Mouse (Mus musculus): ENCODE data around the gene Atp1a4.
"Not testable (repeated sequence)": the region's sequence is repeated elsewhere in the genome, so short reads cannot be mapped to it uniquely, and the experiment has no call there.

Atp1a4 gene

DNA sequence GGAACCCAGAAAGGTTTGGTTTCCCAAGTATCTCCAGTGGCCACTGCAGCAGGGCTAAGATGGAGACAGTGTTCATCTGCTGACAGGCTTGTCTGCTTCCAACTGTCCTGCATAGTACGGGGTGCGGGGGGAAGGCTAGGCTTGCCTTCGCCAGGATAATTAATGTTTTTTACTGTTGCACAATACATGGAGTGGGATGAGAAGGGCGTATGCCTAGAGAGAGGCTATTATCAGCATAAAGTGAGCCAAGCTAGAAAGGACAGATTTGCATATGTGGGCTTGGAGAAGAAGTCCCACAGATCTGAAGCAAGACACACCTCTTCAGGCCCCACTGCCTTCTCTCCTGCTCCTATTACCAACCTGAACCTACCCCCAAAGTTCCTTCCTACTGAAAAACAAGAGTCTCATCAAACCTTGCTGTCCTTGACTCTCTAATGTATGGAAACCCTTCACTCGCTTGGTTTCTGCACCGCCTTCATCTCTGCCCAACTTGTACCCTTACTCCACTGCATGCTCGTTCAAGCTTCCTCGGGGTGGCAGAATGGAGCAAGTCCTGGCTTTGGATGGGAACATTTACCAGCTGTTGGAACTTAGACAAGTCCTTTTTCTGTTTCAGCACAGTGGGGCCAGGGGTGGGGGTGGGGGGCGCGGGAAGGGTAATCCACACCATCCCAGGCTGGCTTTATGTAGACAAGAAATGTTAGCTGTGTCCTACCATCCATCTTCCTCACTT lies 23.5 kb upstream of the Atp1a4 start:
- no peak for DNase-seq

DNA sequence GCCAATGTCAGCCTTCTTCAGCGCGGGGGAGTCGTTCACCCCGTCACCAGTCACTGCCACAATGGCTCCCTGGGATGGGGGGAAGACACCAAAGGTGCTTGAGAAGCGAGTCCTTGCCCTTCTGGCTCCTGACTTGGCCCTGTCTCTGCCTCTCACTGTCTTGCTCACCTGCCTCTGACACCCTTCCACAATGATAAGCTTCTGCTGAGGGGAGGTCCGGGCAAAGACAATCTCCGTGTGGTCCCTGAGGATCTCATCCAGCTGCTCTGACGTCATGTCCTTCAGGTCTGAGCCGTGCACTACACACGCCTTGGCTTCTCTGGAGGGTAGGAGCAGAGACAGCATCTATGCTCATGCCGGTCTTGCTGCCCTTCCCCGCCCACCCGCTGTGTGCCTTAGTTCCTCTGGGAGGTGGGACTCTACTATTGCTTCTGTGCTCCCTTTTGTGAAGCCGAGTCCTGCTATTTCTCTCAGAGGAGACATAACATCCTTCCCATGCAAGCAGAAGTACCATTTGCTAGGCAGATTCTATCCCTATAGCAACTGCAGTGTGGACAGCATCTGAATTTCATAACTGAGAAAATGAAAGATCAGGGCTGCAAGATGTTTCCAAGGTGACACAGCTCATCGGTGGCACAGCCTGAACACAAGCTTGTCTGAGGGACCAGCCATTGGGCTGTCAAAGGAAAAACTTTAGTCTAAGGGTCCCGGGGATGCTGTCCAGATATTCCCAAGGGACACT lies 21.7 kb upstream of the Atp1a4 start:
- DNase-seq, result no peak

DNA sequence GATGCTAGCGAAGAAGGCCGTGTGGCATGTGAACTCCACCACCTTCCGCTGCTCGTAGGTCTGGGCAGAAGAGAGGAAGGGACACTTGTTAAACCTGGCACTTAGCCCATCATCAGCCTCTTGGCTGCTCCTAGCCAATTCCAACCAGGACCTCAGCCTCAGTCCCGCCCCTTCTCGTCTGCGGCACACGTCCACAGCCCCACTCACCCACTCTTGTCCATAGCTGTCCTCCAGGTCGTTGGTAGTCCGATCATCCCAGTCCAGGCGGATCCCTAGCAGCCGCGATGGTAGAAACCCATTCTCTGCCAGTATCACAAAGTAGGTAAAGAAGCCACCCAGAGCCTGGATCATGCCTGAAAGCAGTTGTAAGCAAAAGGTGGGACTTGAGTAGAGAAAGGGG lies 20.1 kb upstream of the Atp1a4 start:
- DNase-seq, result no peak

DNA sequence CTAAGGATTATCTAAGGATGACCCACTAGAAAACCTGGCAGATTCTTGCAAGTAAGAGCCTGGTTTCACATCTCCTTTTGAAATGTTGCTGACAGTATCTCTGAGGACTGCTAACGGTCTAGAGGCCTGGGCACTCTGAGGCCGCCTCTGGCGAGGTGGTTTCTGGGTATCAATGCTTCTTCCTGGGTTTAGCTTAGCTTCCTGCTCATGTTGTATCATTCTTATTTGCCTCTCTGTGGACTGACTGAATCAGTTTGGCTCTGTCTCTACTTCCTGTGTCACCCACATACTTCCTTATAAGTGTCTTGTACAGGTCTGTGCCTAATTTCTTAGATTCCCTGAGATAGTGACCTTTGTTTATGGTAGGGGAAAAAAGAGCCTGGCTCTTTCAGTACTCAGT lies 19.0 kb upstream of the Atp1a4 start:
- no peak for DNase-seq

DNA sequence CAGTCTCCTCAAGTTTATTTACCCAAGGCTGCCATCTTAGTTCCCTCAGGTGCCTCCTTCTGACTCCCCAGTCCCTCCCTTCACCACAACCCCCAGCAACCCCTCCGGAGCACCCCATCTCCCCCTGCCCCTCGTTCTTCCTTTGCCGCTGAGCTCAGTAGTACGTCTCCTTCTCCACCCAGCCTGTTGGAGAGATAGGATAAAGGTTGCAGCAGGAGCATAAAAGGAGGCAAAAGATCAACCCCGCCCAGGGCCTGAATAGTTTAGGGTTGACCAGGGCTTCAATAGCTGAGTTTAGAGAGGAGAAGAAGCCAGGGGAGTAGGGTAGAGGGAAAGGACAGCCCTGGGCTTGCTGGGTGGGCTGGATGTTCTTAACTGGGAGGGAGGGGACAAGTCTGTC lies 16.3 kb upstream of the Atp1a4 start:
- DNase-seq, result no peak

DNA sequence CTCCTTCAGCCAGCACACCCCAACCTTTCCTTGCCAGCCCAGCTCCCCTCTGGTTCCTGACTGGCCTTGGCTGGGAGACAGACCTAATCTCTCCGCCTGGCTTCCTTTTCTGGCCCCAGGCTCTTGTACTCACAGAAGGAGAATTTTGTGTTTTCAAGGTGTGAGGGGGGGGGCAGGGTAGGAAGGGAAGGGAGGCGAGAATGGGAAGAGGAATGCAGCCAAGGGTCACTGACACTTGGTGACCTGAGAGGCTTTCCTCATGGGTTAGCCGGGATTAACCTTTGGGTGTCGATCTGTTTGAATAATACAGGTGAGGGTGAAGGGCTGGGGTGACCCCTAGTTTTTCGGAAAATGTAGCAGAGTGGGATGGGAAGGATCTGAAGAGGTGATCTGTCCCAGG lies 15.9 kb upstream of the Atp1a4 start:
- DNase-seq, result no peak

DNA sequence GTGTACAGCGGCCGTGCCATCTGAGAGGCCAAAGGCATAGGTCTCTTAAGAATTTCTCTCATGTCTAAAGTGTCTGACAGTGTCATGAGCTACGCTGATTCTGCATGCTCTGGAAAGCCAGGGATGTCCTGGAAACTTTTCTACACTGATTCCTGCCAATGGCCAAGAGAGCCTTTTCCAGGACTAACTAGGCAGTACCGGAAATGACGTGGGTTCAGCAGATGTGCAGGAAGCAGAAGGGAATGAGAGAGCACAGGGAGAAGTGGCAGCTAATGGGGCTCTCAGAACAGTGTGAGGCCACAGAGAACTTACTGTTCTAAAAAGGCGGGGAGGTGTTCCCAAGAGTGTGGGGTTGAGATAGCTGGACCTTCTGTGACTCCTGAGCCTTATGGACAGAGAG lies 15.2 kb upstream of the Atp1a4 start:
- DNase-seq, result no peak

DNA sequence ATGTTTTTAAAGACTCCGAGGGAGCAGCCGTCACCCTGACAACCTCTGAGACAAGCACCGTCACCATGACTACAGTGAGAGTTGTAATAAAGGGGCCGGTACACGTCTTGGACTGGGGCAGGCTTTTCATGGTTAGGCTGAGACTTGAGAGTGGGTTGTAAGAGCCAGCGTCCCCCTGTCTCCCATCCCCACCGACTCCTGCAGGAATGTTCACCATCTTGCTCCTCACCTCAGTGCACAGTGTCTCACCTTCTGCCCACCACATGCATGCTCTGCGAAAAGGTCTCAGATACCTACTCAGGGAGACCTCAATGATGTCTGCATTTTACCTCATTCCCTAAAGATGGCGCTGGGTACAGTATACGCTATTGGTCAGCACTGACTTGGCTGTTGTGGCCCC lies 13.6 kb upstream of the Atp1a4 start:
- no peak for DNase-seq

DNA sequence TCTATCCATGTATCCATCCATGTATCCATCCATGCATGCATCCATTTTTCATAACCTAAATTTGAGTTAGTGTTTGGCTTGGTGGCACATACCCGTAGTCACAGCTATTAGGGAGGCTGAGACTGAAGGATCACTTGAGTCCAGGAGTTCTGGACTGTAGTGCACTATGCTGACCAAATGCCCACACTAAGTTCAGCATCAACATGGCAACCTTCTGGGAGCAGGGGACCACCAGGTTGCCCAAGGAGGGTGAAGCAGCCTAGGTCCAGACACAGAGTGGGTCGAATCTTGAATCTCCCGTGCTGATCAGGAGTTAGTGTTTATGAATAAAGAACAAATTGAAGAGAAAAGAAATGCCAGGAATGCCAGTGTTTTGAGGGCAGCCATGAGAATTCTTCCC lies 13.0 kb upstream of the Atp1a4 start:
- DNase-seq, result no peak

DNA sequence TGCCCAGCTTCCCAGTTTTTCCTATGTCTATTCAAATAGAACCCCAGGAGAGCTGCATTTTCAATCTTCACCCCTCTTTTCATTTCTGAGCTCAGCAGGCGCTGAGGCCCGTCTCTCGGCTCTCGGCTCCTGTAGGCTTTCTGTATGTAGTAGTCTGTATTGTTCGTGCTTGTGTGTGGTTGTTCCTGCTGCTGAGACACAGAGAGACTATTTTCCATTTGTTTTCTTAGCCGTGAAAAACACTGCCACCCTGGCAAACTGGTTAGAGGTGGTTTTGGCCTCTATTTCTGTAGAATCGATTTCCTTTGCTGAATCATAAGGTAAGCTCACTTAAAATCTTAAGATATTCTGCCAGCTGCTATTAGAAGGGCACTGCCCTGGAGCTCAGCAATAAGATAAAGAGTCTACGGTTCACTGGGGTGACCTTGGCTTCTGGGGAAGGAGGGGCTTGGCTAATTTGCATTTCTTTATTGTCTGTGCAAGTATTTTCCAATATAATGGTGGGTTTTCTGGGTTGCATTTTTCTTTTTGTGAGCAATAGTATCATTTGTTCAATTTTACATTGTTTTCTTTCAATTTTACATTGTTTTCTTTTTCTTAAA lies 3.4 kb upstream of the Atp1a4 start, which contains the start of gene Igsf8:
Igsf8 (plus strand) TSS at position 165 of the 602 bp plus-strand sequence.
- DNase-seq, result no peak

DNA sequence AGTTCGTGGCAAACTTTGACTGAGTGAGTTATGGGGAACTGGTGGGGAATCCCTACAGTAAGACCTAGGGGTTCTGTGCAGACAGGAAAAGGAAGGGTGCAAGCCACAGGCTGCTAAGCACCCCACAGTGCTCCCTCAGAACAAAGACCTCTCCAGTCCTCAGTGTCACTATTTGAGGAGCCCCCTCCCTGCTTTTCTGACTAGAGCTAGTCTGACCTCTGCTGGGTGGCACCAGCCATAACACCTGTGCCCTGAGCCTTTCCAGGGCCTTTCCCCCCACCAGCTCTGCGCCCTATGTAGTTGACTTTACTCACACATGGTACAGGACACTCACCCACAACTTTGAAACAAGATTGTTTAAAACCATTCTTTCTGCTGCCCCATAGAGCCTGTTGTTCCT lies 10.5 kb downstream of the Atp1a4 start:
- peak; percentile 46 for DNase-seq

DNA sequence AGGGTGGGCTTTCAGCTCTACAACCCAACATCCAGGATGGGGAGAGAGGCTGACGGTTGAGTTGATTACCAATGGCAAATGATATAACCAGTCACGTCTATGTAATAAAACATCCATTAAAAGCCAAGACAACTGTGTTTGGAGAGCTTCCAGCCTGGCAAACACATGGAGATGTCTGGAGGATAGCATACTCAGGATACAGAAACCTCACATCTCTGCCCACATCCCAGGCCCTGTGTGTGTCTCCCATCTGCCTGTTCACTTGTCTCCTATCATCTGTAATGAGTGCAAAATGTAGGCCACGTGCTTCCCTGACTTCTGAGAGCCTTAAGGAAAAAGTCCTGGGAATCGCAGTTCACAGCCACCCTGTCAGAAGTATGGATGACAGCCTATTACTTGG lies 11.0 kb downstream of the Atp1a4 start:
- no peak for DNase-seq

DNA sequence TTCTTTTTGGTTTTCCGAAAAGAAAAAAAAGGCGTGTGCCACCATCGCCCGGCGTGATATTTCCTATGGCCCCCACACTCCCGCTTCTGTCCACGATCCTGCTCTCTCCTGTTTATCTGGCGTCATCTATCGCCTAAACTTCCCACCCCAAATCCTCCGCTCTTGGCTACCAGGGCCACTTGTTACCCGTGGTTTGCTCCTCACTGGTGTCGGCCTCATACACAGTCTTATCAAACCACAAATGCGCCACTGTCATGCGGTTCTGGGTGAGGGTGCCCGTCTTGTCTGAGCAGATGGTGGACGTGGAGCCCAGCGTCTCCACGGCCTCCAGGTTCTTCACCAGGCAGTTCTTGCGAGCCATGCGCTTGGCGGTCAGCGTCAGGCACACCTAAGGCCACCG lies 13.6 kb downstream of the Atp1a4 start:
- DNase-seq, result not testable (repeated sequence)

DNA sequence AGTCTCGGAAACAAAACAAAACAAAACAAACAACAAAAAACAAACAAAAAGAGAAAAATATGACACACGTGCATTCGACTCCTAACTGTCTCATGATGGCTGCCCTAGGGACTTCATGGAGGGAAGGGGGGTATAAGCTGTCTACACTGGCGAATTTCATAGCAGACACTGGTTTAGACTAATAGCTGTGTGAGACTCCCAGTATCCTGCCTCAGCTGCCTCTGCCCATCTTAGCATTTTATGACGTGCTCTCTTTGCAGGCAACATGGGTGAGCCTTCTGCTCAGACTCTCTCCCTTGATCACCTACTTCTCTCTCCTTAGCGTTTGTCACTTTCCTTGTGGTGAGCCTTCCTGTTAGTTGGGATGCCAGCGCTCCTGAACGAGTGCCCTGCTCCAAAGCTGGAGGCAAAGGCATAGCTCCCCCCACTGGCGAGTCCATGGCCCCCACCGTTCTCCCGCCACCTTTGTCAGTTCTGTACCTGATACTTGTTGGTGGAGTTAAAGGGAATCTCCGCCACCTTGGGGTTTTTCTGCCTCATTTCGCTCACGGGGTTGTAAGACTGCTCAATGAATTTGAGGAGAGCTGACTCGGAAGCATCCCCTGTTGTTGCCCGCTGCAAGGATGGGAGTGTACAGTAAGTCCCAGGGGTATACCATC lies 14.5 kb downstream of the Atp1a4 start:
- peak; percentile 41 for DNase-seq

DNA sequence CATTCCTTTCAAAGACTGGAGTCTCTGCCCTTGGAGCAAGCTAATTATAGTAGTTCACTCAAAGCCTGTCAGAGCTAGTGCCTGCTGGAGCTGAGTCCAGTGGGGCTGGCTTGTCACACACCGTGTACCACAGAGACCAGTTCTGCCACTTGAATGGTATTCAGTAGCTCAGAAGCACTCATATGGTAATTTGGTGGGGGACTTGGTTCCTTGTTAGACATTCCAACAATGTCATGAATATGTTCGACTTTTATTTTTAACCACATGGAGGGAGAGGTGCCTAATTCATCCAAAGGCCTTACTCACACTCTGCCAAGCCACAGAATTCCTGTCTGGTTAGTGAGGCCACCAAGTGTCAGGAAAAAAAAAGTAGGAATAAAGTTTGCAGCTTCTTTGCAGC lies 15.8 kb downstream of the Atp1a4 start:
- peak; percentile 75 for DNase-seq

DNA sequence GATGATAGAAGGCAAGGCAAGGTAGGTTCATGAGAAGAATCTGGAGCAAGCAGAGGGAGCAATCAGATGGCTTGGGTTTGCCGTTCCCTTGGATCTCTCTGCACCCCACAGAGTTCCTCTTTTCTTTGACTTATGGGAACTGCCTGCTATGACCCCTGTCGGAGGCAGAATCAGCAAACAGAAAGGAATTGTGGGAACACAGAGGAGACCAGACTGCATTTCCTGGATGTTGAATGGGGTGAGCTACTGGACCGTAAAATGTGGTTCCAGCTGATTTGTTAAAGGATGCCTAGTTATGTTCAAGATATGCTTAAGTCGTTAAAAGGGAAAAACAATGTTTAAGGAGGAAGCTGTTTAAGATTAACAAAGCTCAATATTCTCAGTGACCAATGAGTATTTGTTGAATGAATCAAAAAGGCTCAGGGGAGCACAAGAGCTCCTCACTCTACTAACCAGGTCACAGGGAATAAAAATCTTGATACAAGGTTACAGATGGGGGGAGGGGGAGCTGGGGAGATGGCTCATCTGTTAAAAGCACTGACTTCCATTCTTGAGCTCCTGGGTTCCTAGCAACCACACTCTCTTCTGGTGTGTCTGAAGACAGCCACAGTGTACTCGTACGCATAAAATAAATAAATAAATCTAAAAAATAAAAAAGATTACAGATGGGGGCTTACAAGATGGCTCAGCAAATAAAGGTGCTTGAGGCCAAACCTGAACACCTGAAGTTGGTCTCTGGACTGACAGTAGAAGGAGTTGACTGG lies 17.1 kb downstream of the Atp1a4 start:
- peak; percentile 45 for DNase-seq

DNA sequence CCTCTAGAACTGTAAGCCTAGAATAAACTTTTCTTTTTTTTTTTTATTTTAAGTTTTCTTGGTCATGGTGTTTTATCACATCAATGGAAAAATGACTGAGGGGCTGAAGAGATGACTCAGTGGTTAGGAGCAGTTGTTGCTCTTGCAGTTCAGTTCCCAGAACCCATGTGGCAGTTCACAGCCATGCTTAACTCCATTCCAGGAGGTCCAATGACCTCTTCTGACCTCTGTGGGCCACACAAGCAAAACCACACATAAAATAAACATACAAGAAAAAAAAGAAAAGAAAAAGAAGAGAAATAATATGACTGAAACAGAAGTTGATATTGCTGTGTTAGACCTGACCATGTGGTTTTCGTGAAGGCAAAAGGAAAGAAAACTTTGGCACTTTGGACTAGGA lies 29.0 kb downstream of the Atp1a4 start:
- no peak for DNase-seq

DNA sequence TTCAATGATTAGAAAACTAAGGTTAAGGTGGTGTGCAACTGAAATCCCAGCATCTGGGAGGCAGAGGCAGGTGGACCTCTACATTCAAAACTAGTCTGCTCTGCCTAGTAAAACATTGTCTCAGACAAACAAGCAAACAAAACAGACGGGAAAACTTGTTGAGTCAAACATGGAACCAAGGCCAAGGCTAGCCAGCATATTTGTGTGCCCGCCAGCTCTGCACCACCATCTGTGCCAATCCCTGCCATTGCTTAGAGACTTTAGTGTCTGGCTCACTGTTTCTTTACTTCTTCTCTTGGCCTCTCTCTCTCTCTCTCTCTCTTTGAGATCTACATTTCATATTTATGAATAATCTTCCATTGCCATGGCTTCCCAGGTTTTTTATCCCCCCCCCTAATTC lies 30.0 kb downstream of the Atp1a4 start:
- no peak for DNase-seq

DNA sequence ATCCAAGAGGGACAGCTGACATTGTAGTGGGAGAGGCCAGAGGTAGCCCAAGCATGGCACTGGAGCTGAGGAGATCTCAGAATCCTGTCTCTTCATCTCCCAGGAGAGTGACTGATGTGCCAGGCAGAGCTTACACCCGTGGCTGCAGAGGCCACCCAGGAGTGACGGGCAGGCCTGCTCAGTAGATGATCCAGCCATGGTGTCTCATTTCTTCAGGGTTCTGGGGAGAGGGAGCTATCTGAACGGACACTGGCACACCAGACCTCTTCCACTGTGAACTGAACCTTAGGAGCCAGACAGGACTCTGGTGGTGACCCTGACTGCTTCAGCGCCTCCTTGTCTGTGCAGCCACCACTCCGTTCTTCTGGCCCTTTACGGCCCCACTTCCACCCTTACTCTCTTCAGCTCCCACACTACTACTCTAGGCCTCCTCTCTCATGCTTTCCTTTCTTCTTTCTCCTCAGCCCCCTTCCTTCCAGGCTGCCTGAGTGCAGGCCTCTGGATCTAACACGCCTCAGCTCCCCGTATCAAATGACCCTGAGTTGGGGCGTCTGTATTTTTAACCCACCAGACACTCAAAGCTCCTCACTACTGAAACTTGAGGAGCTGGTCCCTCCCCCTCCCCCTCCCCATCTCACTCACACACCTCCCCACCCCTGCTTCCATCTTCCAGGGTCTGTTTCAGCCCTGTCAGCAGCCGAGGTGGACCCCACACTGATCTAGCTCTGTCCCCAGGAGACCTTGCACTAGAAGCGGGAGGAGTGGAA lies 36.7 kb downstream of the Atp1a4 start:
- no peak for DNase-seq

DNA sequence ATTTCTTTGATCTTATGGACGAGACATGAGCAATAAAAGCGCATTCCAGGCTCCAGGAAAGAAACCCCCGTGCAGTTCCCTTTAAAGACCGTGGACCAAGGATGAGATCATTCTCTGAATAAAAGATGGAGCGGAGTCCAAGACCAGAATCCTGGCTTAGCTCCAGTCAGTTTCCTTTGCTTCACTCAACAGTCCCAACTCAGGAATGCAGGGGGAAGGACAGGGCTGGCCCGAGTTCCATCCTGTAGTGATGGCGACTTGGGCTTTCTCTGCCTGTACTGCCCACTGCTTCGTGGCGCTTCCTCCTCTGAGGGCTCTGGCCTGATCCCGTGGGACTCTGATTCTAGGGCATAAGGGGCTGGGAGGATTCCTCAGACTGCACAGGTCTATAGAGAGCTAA lies 37.8 kb downstream of the Atp1a4 start:
- peak; percentile 88 for DNase-seq

DNA sequence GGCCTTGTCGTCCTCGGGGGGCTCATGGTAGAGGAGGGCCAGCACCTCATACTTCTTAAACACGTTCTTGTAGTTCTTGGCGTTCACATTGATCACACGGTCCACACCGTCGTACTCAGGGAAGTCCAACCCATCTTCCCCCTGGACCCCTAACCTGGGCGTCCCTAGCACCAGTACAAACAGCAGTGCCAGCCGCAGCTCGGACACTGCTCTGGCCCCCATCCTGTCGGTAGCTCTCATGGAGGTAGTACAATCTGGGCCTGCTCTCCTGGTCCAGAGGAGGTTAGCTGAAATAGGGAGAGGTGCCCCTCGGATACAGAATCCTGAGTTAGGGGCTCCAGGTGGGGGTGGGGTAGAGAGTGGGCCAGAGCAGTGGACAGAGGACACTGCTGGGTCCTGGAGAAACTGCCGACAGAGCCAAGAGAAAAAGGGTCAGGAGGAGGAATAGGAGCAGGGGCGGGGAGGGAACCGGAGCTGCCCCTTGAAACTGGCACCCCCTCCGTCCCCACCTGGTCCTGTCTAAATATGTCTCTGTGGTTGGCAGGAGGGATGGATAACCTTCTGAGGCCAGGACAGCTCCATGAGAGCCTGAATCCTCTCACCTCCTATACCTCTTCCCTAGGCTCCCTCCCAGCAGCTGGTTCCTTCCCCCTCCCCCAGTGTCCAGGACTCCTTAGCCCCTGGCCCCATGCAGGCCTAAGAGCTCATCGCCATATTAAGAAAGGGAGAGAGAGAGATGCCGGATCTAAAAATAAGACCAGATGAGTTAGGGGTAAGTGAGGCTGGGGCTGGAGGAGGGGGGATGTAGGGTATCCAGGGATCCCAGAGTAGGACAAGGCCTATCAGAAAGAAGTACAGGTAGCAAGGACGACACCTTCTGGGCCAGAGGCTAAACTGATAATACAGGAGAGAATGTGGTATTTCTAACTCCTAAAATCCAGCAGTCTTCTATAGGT lies 38.5 kb downstream of the Atp1a4 start, which contains the start of gene Casq1:
Casq1 (minus strand) TSS at position 418 of the 956 bp plus-strand sequence.
- no peak for DNase-seq
